ENCODE assay signal across 11 mouse cellular contexts in genomic region chr12:100124913-100125798, GRCm38 (mm10). TPM values are rescaled to one million over a fixed set of nuclear protein-coding genes. Genes with fewer than 3 reads are reported as not detected.
DNase-seq lines count a peak whose midpoint lies in the region; ATAC-seq and TF ChIP-seq lines count a peak whose summit lies in the region.
"Had no signal": no experiment of that assay in that cellular context is flagged by ENCODE, and none has a peak within 500 bp of the region (broad histone marks: within the 10 kb centered on the region; RNA-seq: fewer than 3 reads in every experiment).

No protein-coding gene starts in this region.

- TF ChIP-seq POLR2A in cortical plate, adult 2 months (IDR thresholded peaks at IDR 0.05; ENCODE audit: extremely low read depth, insufficient read depth, low read length) = 0 out of 2 replicates have a peak, but pooled peaks have one; percentile 16
- TF ChIP-seq POLR2A in myocyte (IDR thresholded peaks at IDR 0.05; ENCODE audit: insufficient read length, low read depth) = no peak

- peaks cover 83% of the 10 kb centered on the region for H3K36me3 ChIP-seq in forebrain, embryonic 12.5 days (replicated peaks)
- H3K36me3 ChIP-seq in forebrain, embryonic 11.5 days (ENCODE audit: control insufficient read depth, insufficient read depth, low read length) = peaks cover 22% of the 10 kb centered on the region
- peaks cover 56% of the 10 kb centered on the region for H3K36me3 ChIP-seq in lung, postnatal 0 days (ENCODE audit: insufficient read depth, low read length)
- peaks cover 43% of the 10 kb centered on the region for H3K36me3 ChIP-seq in myocyte (ENCODE audit: control insufficient read depth, insufficient read depth)

- H3K4me3 ChIP-seq in forebrain, embryonic 12.5 days (replicated peaks) = no peak overlapping the region
- no peak overlapping the region for H3K4me3 ChIP-seq in forebrain, embryonic 11.5 days (ENCODE audit: low read depth, low read length)
- no peak overlapping the region for H3K4me3 ChIP-seq in lung, postnatal 0 days (ENCODE audit: low read depth, low read length)
- H3K4me3 ChIP-seq in cortical plate, adult 2 months (ENCODE audit: insufficient read depth, low read length) = no peak overlapping the region
- H3K4me3 ChIP-seq in myocyte = no peak overlapping the region
- H3K4me3 ChIP-seq: stomach, embryonic 15.5 days had no signal

- ATAC-seq in forebrain, embryonic 12.5 days (ENCODE audit: low FRiP score) = peak; percentile 72; the same call in 1 of the 2 replicates
- ATAC-seq in forebrain, embryonic 11.5 days (replicated peaks; ENCODE audit: low FRiP score) = no peak
- no peak for ATAC-seq in lung, postnatal 0 days

- no peaks in the 10 kb centered on the region for H3K27me3 ChIP-seq in forebrain, embryonic 12.5 days
- no peaks in the 10 kb centered on the region for H3K27me3 ChIP-seq in forebrain, embryonic 11.5 days (ENCODE audit: control insufficient read depth, insufficient read depth, low read length)
- no peaks in the 10 kb centered on the region for H3K27me3 ChIP-seq in lung, postnatal 0 days (replicated peaks; ENCODE audit: insufficient read depth, low read length)
- H3K27me3 ChIP-seq in myocyte (ENCODE audit: control insufficient read depth, insufficient read depth, insufficient read length) = no peaks in the 10 kb centered on the region
- H3K27me3 ChIP-seq: stomach, embryonic 15.5 days had no signal

- H3K79me2 ChIP-seq in myocyte (ENCODE audit: control insufficient read depth, insufficient read depth) = no peaks in the 10 kb centered on the region

- TF ChIP-seq EP300 in lung, postnatal 0 days (IDR thresholded peaks at IDR 0.05) = no peak

- no peak overlapping the region for H3ac ChIP-seq in myocyte (ENCODE audit: control insufficient read depth, insufficient read length)

- H3K9me3 ChIP-seq in forebrain, embryonic 12.5 days = no peaks in the 10 kb centered on the region
- H3K9me3 ChIP-seq in forebrain, embryonic 11.5 days (ENCODE audit: control insufficient read depth, low read length) = no peaks in the 10 kb centered on the region
- no peaks in the 10 kb centered on the region for H3K9me3 ChIP-seq in lung, postnatal 0 days (ENCODE audit: low read length)
- H3K9me3 ChIP-seq: stomach, embryonic 15.5 days had no signal

- 85% methylated on average over 16 of the region's 16 CpGs for WGBS in forebrain, embryonic 12.5 days
- 85% methylated on average over 16 of the region's 16 CpGs for WGBS in forebrain, embryonic 11.5 days
- 76% methylated on average over 16 of the region's 16 CpGs for WGBS in lung, postnatal 0 days

- TF ChIP-seq CTCF in lung, postnatal 0 days (IDR thresholded peaks at IDR 0.05) = peak; percentile 57
- no peak for TF ChIP-seq CTCF in cortical plate, adult 2 months (IDR thresholded peaks at IDR 0.05; ENCODE audit: extremely low read depth, insufficient read depth, low read length)

- no peak for DNase-seq in forebrain, embryonic 11.5 days (ENCODE audit: low spot score)
- no peak for DNase-seq in lung, postnatal 0 days (ENCODE audit: low spot score)
- DNase-seq in lung, postnatal 4 days = no peak
- DNase-seq in spleen, postnatal 4 days (ENCODE audit: low spot score in 2 of 2) = no peak
- no peak for DNase-seq in T-cell, adult 2 months (ENCODE audit: low spot score)
- DNase-seq: cerebellum, postnatal 14 days; layer of hippocampus, adult 9-11 months had no signal

- H3K4me1 ChIP-seq in forebrain, embryonic 12.5 days = no peaks in the 10 kb centered on the region
- no peaks in the 10 kb centered on the region for H3K4me1 ChIP-seq in forebrain, embryonic 11.5 days (replicated peaks; ENCODE audit: control insufficient read depth, insufficient read depth, low read length)
- peaks cover 5% of the 10 kb centered on the region; the same call in 1 of the 2 replicates for H3K4me1 ChIP-seq in lung, postnatal 0 days (ENCODE audit: insufficient read depth, low read depth, low read length)
- peaks cover 9% of the 10 kb centered on the region for H3K4me1 ChIP-seq in cortical plate, adult 2 months (ENCODE audit: control insufficient read depth, insufficient read depth, low read length)
- H3K4me1 ChIP-seq: stomach, embryonic 15.5 days had no signal

- no peak overlapping the region for H3K27ac ChIP-seq in forebrain, embryonic 12.5 days
- no peak overlapping the region for H3K27ac ChIP-seq in forebrain, embryonic 11.5 days (ENCODE audit: low read depth, low read length)
- H3K27ac ChIP-seq in lung, postnatal 0 days (ENCODE audit: low read length) = no peak overlapping the region
- no peak overlapping the region for H3K27ac ChIP-seq in cortical plate, adult 2 months (ENCODE audit: insufficient read depth, low read length)
- H3K27ac ChIP-seq: stomach, embryonic 15.5 days had no signal

- H3K9ac ChIP-seq in forebrain, embryonic 12.5 days = no peak overlapping the region
- no peak overlapping the region for H3K9ac ChIP-seq in forebrain, embryonic 11.5 days (ENCODE audit: low read length)
- no peak overlapping the region for H3K9ac ChIP-seq in lung, postnatal 0 days (replicated peaks; ENCODE audit: low read depth)
- H3K9ac ChIP-seq: stomach, embryonic 15.5 days had no signal

- H3K4me2 ChIP-seq in forebrain, embryonic 12.5 days = no peak overlapping the region
- H3K4me2 ChIP-seq in forebrain, embryonic 11.5 days (ENCODE audit: low read depth, low read length, severe bottlenecking) = no peak overlapping the region
- no peak overlapping the region for H3K4me2 ChIP-seq in lung, postnatal 0 days (replicated peaks; ENCODE audit: low read depth, low read length)
- no peak overlapping the region for H3K4me2 ChIP-seq in myocyte (ENCODE audit: low read depth)
- H3K4me2 ChIP-seq: stomach, embryonic 15.5 days had no signal

TF ChIP-seq in myocyte, 11 proteins besides CTCF, POLR2A, EP300 and RAD21:
- no peak for TF ChIP-seq MYOG (IDR thresholded peaks at IDR 0.05; ENCODE audit: control insufficient read depth in 1 of 3, insufficient read depth in 1 of 3, insufficient read length in 2 of 3, low read depth in 2 of 3)
- peak in 1 of 3 experiments; percentile 27 for TF ChIP-seq MYOD1 (IDR thresholded peaks at IDR 0.05; ENCODE audit: control insufficient read depth in 1 of 3, insufficient read length in 2 of 3, low read depth in 2 of 3)
- TF ChIP-seq POLR2AphosphoS2 (IDR thresholded peaks at IDR 0.05; ENCODE audit: insufficient read length, low read depth) = peak; percentile 40
- no peak for TF ChIP-seq E2F4 (IDR thresholded peaks at IDR 0.05; ENCODE audit: insufficient read depth)

RNA-seq across cellular contexts. Expression of gene Psmc1, which starts 15.2 kb away (rescaled TPM):
- 335 and 353 TPM in 2 replicates for polyA plus RNA-seq in forebrain, embryonic 12.5 days (2016; fragmentation: Nextera tagmentation; extraction: Ambion mirVana)
- polyA plus RNA-seq in forebrain, embryonic 11.5 days (2014; fragmentation: Nextera tagmentation; extraction: Ambion mirVana) = 403 and 404 TPM in 2 replicates
- polyA plus RNA-seq in lung, postnatal 0 days (2015; fragmentation: Nextera tagmentation; extraction: Ambion mirVana) = 155 and 160 TPM in 2 replicates
- 143 and 149 TPM in 2 replicates for polyA plus RNA-seq in cortical plate, adult 2 months (2012; rRNA removed)
- 201 TPM for polyA plus RNA-seq in myocyte (2012; fragmentation: generic; extraction: Trizol)

RNA-seq across cellular contexts. Expression of gene Nrde2, which starts 34.3 kb away (rescaled TPM):
- 14.9 and 16.8 TPM in 2 replicates for polyA plus RNA-seq in forebrain, embryonic 12.5 days (2016; fragmentation: Nextera tagmentation; extraction: Ambion mirVana)
- polyA plus RNA-seq in forebrain, embryonic 11.5 days (2014; fragmentation: Nextera tagmentation; extraction: Ambion mirVana) = 14.4 and 16.2 TPM in 2 replicates
- polyA plus RNA-seq in lung, postnatal 0 days (2015; fragmentation: Nextera tagmentation; extraction: Ambion mirVana) = 10.8 and 11.1 TPM in 2 replicates
- polyA plus RNA-seq in cortical plate, adult 2 months (2012; rRNA removed) = 11.8 and 12.3 TPM in 2 replicates
- polyA plus RNA-seq in myocyte (2012; fragmentation: generic; extraction: Trizol) = 9.3 TPM
